Mouse (Mus musculus): ENCODE results near the gene Nfkb1. TPM values are rescaled to one million over a fixed set of nuclear protein-coding genes. Genes with fewer than 3 reads are reported as not detected.

The Nfkb1 gene
- polyA plus RNA-seq, 1 experiment from 2014 or later: 29.1 TPM

DNA sequence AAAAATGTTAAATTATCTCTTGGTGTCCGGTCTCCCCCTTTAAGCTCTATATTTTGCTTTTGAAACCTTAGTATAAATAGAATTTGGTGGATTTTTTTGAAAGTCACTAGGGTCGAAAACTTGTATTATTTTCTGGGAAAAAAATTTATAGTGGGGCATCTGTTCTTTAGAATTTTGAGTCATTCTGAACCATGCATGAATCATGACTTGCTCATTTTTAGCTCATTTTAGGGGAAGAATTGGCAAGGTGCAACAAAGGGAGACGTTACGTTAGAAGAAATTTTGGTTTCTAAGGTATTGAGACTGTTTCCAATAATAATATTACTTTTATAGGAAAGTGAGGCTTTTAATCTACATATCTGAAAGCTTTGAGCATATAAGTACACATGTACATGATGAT is 20.3 kb upstream of the Nfkb1 start:
- no peak for DNase-seq (ENCODE audit: low spot score)
- Histone ChIP-seq H3K4me1 (replicated peaks; ENCODE audit: control insufficient read depth, insufficient read depth, low read length) (no peaks in the 10 kb centered on the region), H3K27me3 (replicated peaks; ENCODE audit: control insufficient read depth, insufficient read depth, low read length) (no peaks in the 10 kb centered on the region), H3K36me3 (ENCODE audit: control insufficient read depth, insufficient read depth, low read length) (no peaks in the 10 kb centered on the region), H3K4me2 (ENCODE audit: low read length) (no peak overlapping the region), H3K4me3 (ENCODE audit: low read depth, low read length) (no peak overlapping the region), H3K9ac (ENCODE audit: low read length) (no peak overlapping the region), H3K27ac (ENCODE audit: low read depth) (no peak overlapping the region), H3K9me3 (ENCODE audit: control insufficient read depth, low read length) (no peaks in the 10 kb centered on the region)
- 90% methylated on average over 4 of the region's 4 CpGs for WGBS
- no peak for ATAC-seq (replicated peaks; ENCODE audit: low FRiP score, low TSS enrichment, low read depth)

GRCm38 (mm10) chr3:135711040-135711570 is 19.8 kb upstream of the Nfkb1 start:
- Histone ChIP-seq H3K4me2 (ENCODE audit: low read length) (no peak overlapping the region), H3K9me3 (ENCODE audit: control insufficient read depth, low read length) (no peaks in the 10 kb centered on the region), H3K27me3 (replicated peaks; ENCODE audit: control insufficient read depth, insufficient read depth, low read length) (no peaks in the 10 kb centered on the region), H3K36me3 (ENCODE audit: control insufficient read depth, insufficient read depth, low read length) (no peaks in the 10 kb centered on the region), H3K4me3 (ENCODE audit: low read depth, low read length) (no peak overlapping the region), H3K9ac (ENCODE audit: low read length) (no peak overlapping the region), H3K4me1 (replicated peaks; ENCODE audit: control insufficient read depth, insufficient read depth, low read length) (no peaks in the 10 kb centered on the region), H3K27ac (ENCODE audit: low read depth) (no peak overlapping the region)
- DNase-seq (ENCODE audit: low spot score) (no peak), ATAC-seq (replicated peaks; ENCODE audit: low FRiP score, low TSS enrichment, low read depth) (no peak)
- WGBS: 84% methylated on average over 9 of the region's 9 CpGs

DNA sequence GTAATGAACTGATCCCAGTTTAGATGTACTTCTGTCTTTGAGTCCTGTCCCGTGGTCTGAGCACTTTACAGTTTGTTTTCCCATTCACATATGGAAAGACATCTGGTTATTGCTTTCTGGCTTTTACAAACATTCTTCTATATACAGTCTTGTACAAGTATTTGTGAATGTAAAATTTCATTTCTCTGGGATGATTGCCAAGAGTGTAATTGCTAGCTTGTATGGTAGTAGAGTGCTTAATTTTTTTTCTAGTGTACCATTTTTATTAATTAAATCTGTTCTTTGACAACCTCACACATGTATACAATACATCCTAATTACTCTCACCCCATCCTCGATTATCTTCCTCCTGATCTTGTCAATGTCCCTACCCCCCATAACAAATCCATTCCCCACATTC is 12.0 kb upstream of the Nfkb1 start:
- DNase-seq (ENCODE audit: low spot score) (no peak), ATAC-seq (replicated peaks; ENCODE audit: low FRiP score, low TSS enrichment, low read depth) (no peak)
- H3K9me3 ChIP-seq (ENCODE audit: control insufficient read depth, low read length): no peaks in the 10 kb centered on the region
- H3K4me2 ChIP-seq (ENCODE audit: low read length): no peak overlapping the region
- H3K36me3 ChIP-seq (ENCODE audit: control insufficient read depth, insufficient read depth, low read length): no peaks in the 10 kb centered on the region
- 53% methylated on average over 2 of the region's 2 CpGs for WGBS
- H3K4me3 ChIP-seq (ENCODE audit: low read depth, low read length): no peak overlapping the region
- H3K27ac ChIP-seq (ENCODE audit: low read depth): no peak overlapping the region
- H3K4me1 ChIP-seq (replicated peaks; ENCODE audit: control insufficient read depth, insufficient read depth, low read length): peaks cover 8% of the 10 kb centered on the region
- H3K27me3 ChIP-seq (replicated peaks; ENCODE audit: control insufficient read depth, insufficient read depth, low read length): no peaks in the 10 kb centered on the region
- H3K9ac ChIP-seq (ENCODE audit: low read length): no peak overlapping the region

DNA sequence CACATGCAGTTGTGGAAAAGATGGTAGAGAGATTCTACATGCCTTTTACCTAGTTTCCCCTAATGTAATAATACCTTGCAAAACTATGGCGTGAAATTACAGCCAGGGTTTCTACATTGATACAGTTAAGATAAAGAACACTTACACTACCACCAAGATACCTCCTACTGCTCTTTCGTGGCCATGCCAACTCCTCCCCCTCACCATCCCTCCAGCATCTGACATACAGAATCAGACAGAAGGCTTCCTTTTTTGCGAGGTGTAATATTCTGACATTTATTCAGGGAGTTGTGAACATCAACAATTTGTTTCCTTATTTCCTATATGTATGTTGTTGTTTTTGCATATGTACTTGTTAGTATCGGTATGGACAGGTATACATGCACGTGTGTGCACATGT is 11.3 kb upstream of the Nfkb1 start:
- no peak for DNase-seq (ENCODE audit: low spot score)
- Histone ChIP-seq H3K4me2 (ENCODE audit: low read length) (no peak overlapping the region), H3K9ac (ENCODE audit: low read length) (no peak overlapping the region), H3K4me1 (replicated peaks; ENCODE audit: control insufficient read depth, insufficient read depth, low read length) (peaks cover 8% of the 10 kb centered on the region), H3K27me3 (replicated peaks; ENCODE audit: control insufficient read depth, insufficient read depth, low read length) (no peaks in the 10 kb centered on the region), H3K27ac (ENCODE audit: low read depth) (no peak overlapping the region), H3K36me3 (ENCODE audit: control insufficient read depth, insufficient read depth, low read length) (no peaks in the 10 kb centered on the region), H3K9me3 (ENCODE audit: control insufficient read depth, low read length) (no peaks in the 10 kb centered on the region), H3K4me3 (ENCODE audit: low read depth, low read length) (no peak overlapping the region)
- 90% methylated on average over 5 of the region's 5 CpGs for WGBS
- no peak for ATAC-seq (replicated peaks; ENCODE audit: low FRiP score, low TSS enrichment, low read depth)

DNA sequence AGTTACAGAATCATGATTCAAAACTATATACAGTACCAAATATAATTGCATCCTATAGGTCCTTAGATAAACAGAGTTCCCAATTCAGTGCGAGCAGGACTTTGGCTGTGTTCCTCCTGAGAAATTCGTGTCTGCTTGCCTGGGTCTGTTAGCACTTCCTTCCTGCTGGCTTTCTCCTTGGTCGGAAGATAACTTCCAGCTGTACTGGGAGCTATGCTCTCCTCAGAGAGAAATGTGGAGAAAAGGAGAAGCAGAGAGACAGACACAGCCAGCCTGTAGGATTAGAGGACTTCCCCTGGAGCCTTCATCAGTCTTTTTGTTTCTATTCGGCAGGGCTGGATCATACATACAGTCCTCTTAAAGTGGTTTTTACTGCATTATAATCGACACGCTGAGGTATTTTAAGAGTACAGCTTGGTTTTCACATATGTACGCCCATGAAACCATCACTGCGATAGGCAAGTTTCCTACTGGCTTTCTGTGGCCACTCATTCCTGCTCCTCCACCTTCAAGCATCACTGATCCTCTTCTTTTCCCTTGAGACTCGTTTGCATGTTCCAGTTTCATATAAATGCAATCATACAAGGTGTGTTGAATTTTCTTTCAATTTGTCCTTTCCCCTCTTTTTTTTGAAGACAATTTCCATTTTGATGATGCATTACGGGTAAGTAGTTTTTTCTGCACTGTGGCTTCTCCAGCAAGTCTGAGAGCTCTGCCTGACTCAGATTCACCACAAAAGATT is 8.3 kb upstream of the Nfkb1 start:
- H3K4me2 ChIP-seq (ENCODE audit: low read length): no peak overlapping the region
- no peak for DNase-seq (ENCODE audit: low spot score)

GRCm38 (mm10) chr3:135698466-135698975 is 7.2 kb upstream of the Nfkb1 start:
- WGBS: 53% methylated on average over 12 of the region's 12 CpGs
- Histone ChIP-seq H3K4me2 (ENCODE audit: low read length) (no peak overlapping the region), H3K27ac (ENCODE audit: low read depth) (peak overlapping the region; percentile 47; the same call in 1 of the 2 replicates)

More for the DNA sequence above, 8.3 kb upstream of the Nfkb1 start:
- Histone ChIP-seq H3K4me3 (ENCODE audit: low read depth, low read length) (no peak overlapping the region), H3K9ac (ENCODE audit: low read length) (no peak overlapping the region), H3K36me3 (ENCODE audit: control insufficient read depth, insufficient read depth, low read length) (no peaks in the 10 kb centered on the region), H3K4me1 (replicated peaks; ENCODE audit: control insufficient read depth, insufficient read depth, low read length) (peaks cover 8% of the 10 kb centered on the region), H3K27ac (ENCODE audit: low read depth) (peak overlapping the region; percentile 48), H3K9me3 (ENCODE audit: control insufficient read depth, low read length) (no peaks in the 10 kb centered on the region), H3K27me3 (replicated peaks; ENCODE audit: control insufficient read depth, insufficient read depth, low read length) (no peaks in the 10 kb centered on the region)
- no peak for ATAC-seq (replicated peaks; ENCODE audit: low FRiP score, low TSS enrichment, low read depth)
- 48% methylated on average over 10 of the region's 10 CpGs for WGBS

DNA sequence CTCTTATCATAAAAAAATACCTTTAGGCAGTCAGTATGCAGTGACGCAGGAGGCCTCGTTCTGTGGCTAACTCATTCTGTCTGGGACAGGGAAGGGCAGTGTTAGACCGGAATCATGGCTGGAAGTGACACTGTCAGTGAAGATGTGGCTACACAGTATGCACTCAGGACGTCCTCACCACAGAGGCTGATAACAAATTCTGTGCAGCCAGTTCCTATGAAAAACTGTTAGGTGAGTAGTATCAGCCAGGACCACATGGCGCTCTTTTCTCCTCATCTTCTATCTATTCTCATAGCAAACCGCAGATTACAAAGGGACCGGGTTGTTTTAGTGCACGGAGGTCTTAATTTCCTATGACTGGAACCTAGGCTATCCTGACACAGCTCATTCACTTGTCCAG is 4.9 kb upstream of the Nfkb1 start:
- no peak for DNase-seq (ENCODE audit: low spot score)
- Histone ChIP-seq H3K4me1 (replicated peaks; ENCODE audit: control insufficient read depth, insufficient read depth, low read length) (peaks cover 14% of the 10 kb centered on the region), H3K36me3 (ENCODE audit: control insufficient read depth, insufficient read depth, low read length) (no peaks in the 10 kb centered on the region), H3K27me3 (replicated peaks; ENCODE audit: control insufficient read depth, insufficient read depth, low read length) (no peaks in the 10 kb centered on the region), H3K9me3 (ENCODE audit: control insufficient read depth, low read length) (no peaks in the 10 kb centered on the region), H3K4me2 (ENCODE audit: low read length) (no peak overlapping the region), H3K4me3 (ENCODE audit: low read depth, low read length) (no peak overlapping the region), H3K27ac (ENCODE audit: low read depth) (no peak overlapping the region), H3K9ac (ENCODE audit: low read length) (no peak overlapping the region)
- WGBS: 81% methylated on average over 8 of the region's 8 CpGs
- ATAC-seq (replicated peaks; ENCODE audit: low FRiP score, low TSS enrichment, low read depth): no peak

More at GRCm38 (mm10) chr3:135698466-135698975, 7.2 kb upstream of the Nfkb1 start:
- peaks cover 8% of the 10 kb centered on the region for H3K4me1 ChIP-seq (replicated peaks; ENCODE audit: control insufficient read depth, insufficient read depth, low read length)
- no peak overlapping the region for H3K4me3 ChIP-seq (ENCODE audit: low read depth, low read length)
- no peaks in the 10 kb centered on the region for H3K36me3 ChIP-seq (ENCODE audit: control insufficient read depth, insufficient read depth, low read length)
- DNase-seq (ENCODE audit: low spot score): no peak
- no peaks in the 10 kb centered on the region for H3K27me3 ChIP-seq (replicated peaks; ENCODE audit: control insufficient read depth, insufficient read depth, low read length)
- H3K9me3 ChIP-seq (ENCODE audit: control insufficient read depth, low read length): no peaks in the 10 kb centered on the region
- H3K9ac ChIP-seq (ENCODE audit: low read length): no peak overlapping the region
- ATAC-seq (replicated peaks; ENCODE audit: low FRiP score, low TSS enrichment, low read depth): no peak

DNA sequence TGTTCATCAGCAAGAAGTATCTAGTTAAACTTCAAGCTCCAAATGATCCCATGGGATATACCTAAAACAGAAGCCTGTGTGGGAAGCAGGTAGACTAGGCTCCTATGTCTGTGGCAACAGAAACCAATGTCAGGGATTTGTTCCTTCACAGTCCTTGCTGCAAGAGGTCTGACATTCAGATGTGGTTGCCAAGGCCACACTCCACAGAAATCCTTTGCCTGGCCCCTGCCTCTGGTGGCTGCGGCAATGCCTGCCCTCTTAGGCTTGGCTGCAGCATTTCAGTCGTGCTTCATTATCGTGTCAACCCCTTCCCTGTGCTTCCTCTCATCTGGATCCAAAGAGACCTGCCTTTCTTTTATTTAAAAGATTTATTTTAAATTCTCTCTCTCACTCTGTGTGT is 1.7 kb upstream of the Nfkb1 start:
- WGBS: 49% methylated on average over 3 of the region's 3 CpGs
- H3K27me3 ChIP-seq (replicated peaks; ENCODE audit: control insufficient read depth, insufficient read depth, low read length): no peaks in the 10 kb centered on the region
- no peaks in the 10 kb centered on the region for H3K9me3 ChIP-seq (ENCODE audit: control insufficient read depth, low read length)
- H3K9ac ChIP-seq (ENCODE audit: low read length): no peak overlapping the region
- H3K27ac ChIP-seq (ENCODE audit: low read depth): no peak overlapping the region
- H3K36me3 ChIP-seq (ENCODE audit: control insufficient read depth, insufficient read depth, low read length): no peaks in the 10 kb centered on the region
- H3K4me2 ChIP-seq (ENCODE audit: low read length): no peak overlapping the region
- H3K4me3 ChIP-seq (ENCODE audit: low read depth, low read length): no peak overlapping the region
- H3K4me1 ChIP-seq (replicated peaks; ENCODE audit: control insufficient read depth, insufficient read depth, low read length): peaks cover 18% of the 10 kb centered on the region
- DNase-seq (ENCODE audit: low spot score) (no peak), ATAC-seq (replicated peaks; ENCODE audit: low FRiP score, low TSS enrichment, low read depth) (no peak)

All from intestine, embryonic 14.5 days (tissue).